Mouse (Mus musculus): ENCODE measurements around the gene Ryr1. TPM values are rescaled to one million over a fixed set of nuclear protein-coding genes. Genes with fewer than 3 reads are reported as not detected.

The Ryr1 gene
- polyA plus RNA-seq, 1 experiment from 2014 or later: 0.09 TPM

- no peaks in the 10 kb centered on the region for H3K9me3 ChIP-seq (replicated peaks)
- peaks cover 9% of the 10 kb centered on the region for H3K27me3 ChIP-seq
- WGBS: 27% methylated on average over 38 of the region's 38 CpGs
- no peak overlapping the region for H3K9ac ChIP-seq
- H3K4me2 ChIP-seq: peak overlapping the region; percentile 52
- ATAC-seq (replicated peaks; ENCODE audit: insufficient number of reproducible peaks, insufficient read depth, low FRiP score, low read depth): no peak; the same call in none of the 2 replicates
- H3K36me3 ChIP-seq: no peaks in the 10 kb centered on the region
- no peak overlapping the region for H3K27ac ChIP-seq
- peaks cover 7% of the 10 kb centered on the region; the same call in 1 of the 2 replicates for H3K4me1 ChIP-seq (replicated peaks)
- peak overlapping the region; percentile 9 for H3K4me3 ChIP-seq
Measured at GRCm38 (mm10) chr7:29108992-29109955, 15.7 kb downstream of the Ryr1 start.

DNA sequence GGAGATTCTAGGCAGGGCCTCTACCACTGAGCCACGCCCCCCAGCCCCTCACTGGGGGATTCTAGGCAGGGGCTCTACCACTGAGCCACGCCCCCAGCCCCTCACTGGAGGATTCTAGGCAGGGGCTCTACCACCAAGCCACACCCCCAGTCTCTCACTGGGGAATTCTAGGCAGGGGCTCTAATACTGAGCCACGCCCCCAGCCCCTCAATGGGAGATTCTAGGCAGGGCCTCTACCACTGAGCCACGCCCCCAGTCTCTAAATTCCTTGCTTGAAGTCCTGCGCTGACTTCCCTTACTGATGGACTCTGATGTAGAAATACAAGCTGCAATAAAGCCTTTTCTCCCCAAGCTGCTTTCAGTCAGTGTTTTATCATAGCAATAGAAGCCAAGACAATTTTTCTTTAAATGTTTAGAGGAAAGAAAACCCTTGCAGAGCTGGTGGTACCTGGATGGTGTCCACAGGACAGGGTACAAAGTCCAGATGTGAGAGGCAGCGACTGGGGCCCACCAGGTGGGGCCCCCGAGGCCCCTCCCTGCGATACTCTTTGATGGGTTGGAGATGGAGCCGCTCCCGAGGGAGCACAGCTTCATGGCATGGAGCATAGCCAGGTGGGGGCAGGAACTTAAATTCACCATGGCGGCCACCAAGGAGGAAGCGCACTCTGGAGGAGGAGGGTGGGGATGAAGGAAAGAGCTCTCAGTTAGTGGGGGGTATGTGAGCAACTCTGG lies 23.5 kb downstream of the Ryr1 start:
- H3K9ac ChIP-seq: no peak overlapping the region
- WGBS: 84% methylated on average over 12 of the region's 12 CpGs
- H3K4me2 ChIP-seq: no peak overlapping the region
- ATAC-seq (replicated peaks; ENCODE audit: insufficient number of reproducible peaks, insufficient read depth, low FRiP score, low read depth): no peak
- H3K4me1 ChIP-seq (replicated peaks): no peaks in the 10 kb centered on the region
- no peaks in the 10 kb centered on the region for H3K9me3 ChIP-seq (replicated peaks)
- no peaks in the 10 kb centered on the region for H3K36me3 ChIP-seq
- no peak overlapping the region for H3K27ac ChIP-seq
- 0 out of 2 replicates have a peak, but pooled peaks cover 2% of the 10 kb centered on the region for H3K27me3 ChIP-seq
- no peak overlapping the region for H3K4me3 ChIP-seq

- no peak overlapping the region for H3K4me2 ChIP-seq
- 82% methylated on average over 16 of the region's 16 CpGs for WGBS
- no peak overlapping the region for H3K27ac ChIP-seq
- H3K4me1 ChIP-seq (replicated peaks): no peaks in the 10 kb centered on the region
- H3K9ac ChIP-seq: no peak overlapping the region
- no peak overlapping the region for H3K4me3 ChIP-seq
- no peaks in the 10 kb centered on the region for H3K27me3 ChIP-seq
- no peak for ATAC-seq (replicated peaks; ENCODE audit: insufficient number of reproducible peaks, insufficient read depth, low FRiP score, low read depth)
- H3K9me3 ChIP-seq (replicated peaks): no peaks in the 10 kb centered on the region
- H3K36me3 ChIP-seq: no peaks in the 10 kb centered on the region
Measured at GRCm38 (mm10) chr7:29097131-29097530, 27.8 kb downstream of the Ryr1 start.

DNA sequence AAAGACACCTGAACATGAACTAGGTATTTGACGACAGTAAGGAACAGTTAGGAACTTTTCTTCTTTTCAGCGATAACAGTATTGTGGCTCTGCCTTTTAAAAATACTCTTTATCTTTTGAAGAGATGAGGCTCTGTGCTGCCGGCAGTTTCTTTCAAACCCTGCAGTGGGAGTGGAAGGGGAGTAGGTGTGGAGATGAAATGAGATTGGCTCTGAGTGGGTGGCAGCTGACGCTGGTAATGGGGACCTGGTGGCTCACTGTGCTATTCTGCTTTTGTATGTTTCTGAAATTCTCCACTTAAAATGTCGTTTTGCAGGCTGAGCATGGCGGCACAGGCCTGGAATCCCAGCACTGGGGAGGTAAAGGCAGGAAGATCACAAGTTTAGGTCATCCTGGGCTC lies 36.2 kb downstream of the Ryr1 start:
- ATAC-seq (replicated peaks; ENCODE audit: insufficient number of reproducible peaks, insufficient read depth, low FRiP score, low read depth): no peak
- Histone ChIP-seq H3K4me3 (no peak overlapping the region), H3K9me3 (replicated peaks) (no peaks in the 10 kb centered on the region), H3K36me3 (no peaks in the 10 kb centered on the region), H3K27me3 (peaks cover 30% of the 10 kb centered on the region), H3K4me2 (no peak overlapping the region), H3K9ac (no peak overlapping the region), H3K4me1 (replicated peaks) (no peaks in the 10 kb centered on the region), H3K27ac (no peak overlapping the region)
- 49% methylated on average over 6 of the region's 6 CpGs for WGBS

GRCm38 (mm10) chr7:29086902-29087301 lies 38.1 kb downstream of the Ryr1 start:
- no peak overlapping the region for H3K27ac ChIP-seq
- H3K4me1 ChIP-seq (replicated peaks): no peaks in the 10 kb centered on the region
- H3K27me3 ChIP-seq: peaks cover 36% of the 10 kb centered on the region
- H3K9me3 ChIP-seq (replicated peaks): no peaks in the 10 kb centered on the region
- no peaks in the 10 kb centered on the region for H3K36me3 ChIP-seq
- H3K9ac ChIP-seq: no peak overlapping the region
- H3K4me2 ChIP-seq: no peak overlapping the region
- H3K4me3 ChIP-seq: no peak overlapping the region
- 77% methylated on average over 10 of the region's 10 CpGs for WGBS
- ATAC-seq (replicated peaks; ENCODE audit: insufficient number of reproducible peaks, insufficient read depth, low FRiP score, low read depth): no peak

DNA sequence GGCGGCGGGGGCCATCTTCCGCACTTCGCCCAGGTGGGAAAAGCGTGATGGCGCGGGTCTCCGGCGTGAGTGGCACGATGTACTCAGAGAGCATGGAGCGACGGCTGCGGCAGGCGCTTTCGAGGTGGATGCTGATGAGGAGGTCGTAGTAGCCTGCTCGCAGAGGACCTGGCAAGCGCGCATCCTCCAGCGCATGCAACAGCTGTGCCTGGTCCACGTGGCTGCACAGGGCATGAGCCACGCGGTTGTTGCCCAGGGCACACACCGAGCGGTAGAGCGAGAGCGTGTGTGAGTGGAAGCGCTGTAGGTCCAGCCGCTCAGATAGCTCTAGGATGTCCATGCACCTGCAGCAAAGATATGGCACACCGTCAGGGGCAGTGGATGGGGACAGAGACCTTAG lies 39.0 kb downstream of the Ryr1 start:
- Histone ChIP-seq H3K27me3 (peaks cover 36% of the 10 kb centered on the region), H3K9me3 (replicated peaks) (no peaks in the 10 kb centered on the region), H3K36me3 (no peaks in the 10 kb centered on the region), H3K9ac (no peak overlapping the region), H3K4me1 (replicated peaks) (no peaks in the 10 kb centered on the region), H3K27ac (no peak overlapping the region), H3K4me3 (no peak overlapping the region), H3K4me2 (no peak overlapping the region)
- WGBS: 75% methylated on average over 30 of the region's 30 CpGs
- no peak for ATAC-seq (replicated peaks; ENCODE audit: insufficient number of reproducible peaks, insufficient read depth, low FRiP score, low read depth)

DNA sequence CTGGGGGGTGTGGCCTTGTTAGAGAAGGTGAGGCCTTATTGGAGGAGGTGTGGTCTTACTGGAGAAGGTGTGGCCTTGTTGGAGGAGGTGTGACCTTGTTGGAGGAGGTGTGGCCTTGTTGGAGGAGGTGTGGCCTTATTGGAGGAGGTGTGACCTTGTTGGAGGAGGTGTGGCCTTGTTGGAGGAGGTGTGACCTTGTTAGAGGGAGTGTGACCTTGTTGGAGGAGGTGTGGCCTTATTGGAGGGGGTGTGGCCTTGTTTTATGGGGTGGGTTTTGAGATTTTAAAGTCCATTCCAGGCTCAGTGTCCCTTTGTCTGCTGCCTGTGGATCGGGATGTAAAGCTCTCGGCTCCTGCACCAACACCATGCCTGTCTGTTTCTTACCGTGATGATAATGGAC lies 40.6 kb downstream of the Ryr1 start:
- H3K4me2 ChIP-seq: no peak overlapping the region
- H3K9me3 ChIP-seq (replicated peaks): no peaks in the 10 kb centered on the region
- no peak overlapping the region for H3K4me3 ChIP-seq
- H3K27me3 ChIP-seq: peaks cover 39% of the 10 kb centered on the region
- H3K36me3 ChIP-seq: no peaks in the 10 kb centered on the region
- no peaks in the 10 kb centered on the region for H3K4me1 ChIP-seq (replicated peaks)
- no peak overlapping the region for H3K9ac ChIP-seq
- no peak overlapping the region for H3K27ac ChIP-seq
- WGBS: 75% methylated on average over 3 of the region's 3 CpGs
- ATAC-seq (replicated peaks; ENCODE audit: insufficient number of reproducible peaks, insufficient read depth, low FRiP score, low read depth): no peak

- H3K4me1 ChIP-seq (replicated peaks): no peaks in the 10 kb centered on the region
- WGBS: 67% methylated on average over 12 of the region's 12 CpGs
- no peak overlapping the region for H3K4me3 ChIP-seq
- ATAC-seq (replicated peaks; ENCODE audit: insufficient number of reproducible peaks, insufficient read depth, low FRiP score, low read depth): no peak
- no peak overlapping the region for H3K4me2 ChIP-seq
- no peak overlapping the region for H3K9ac ChIP-seq
- H3K27ac ChIP-seq: no peak overlapping the region
- no peaks in the 10 kb centered on the region for H3K9me3 ChIP-seq (replicated peaks)
- H3K36me3 ChIP-seq: no peaks in the 10 kb centered on the region
- peaks cover 9% of the 10 kb centered on the region; the same call in 1 of the 2 replicates for H3K27me3 ChIP-seq
Measured at GRCm38 (mm10) chr7:29079419-29079950, 45.5 kb downstream of the Ryr1 start.

DNA sequence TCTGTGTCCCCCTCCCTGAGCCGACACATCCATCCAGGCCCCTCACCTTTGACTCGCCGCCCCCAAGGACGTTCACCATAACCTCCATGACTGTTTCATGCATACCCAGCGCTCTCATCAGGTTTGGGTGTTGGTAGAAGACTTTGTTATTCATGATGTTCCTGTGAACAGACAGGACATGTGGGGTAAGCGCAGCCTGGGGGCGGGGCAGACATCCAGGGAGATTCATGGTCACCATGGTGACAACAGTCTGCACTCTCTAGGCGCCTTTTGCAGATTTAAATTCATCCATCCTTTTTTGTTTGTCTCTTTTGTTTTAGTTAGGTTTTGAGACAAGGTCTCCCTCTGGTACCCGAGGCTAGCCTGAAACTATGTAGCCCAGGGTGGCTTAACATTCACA lies 48.0 kb downstream of the Ryr1 start:
- ATAC-seq (replicated peaks; ENCODE audit: insufficient number of reproducible peaks, insufficient read depth, low FRiP score, low read depth): no peak
- Histone ChIP-seq H3K4me2 (no peak overlapping the region), H3K9ac (no peak overlapping the region), H3K4me3 (no peak overlapping the region), H3K27me3 (peaks cover 18% of the 10 kb centered on the region), H3K4me1 (replicated peaks) (no peaks in the 10 kb centered on the region), H3K36me3 (no peaks in the 10 kb centered on the region), H3K9me3 (replicated peaks) (no peaks in the 10 kb centered on the region), H3K27ac (no peak overlapping the region)
- WGBS: 62% methylated on average over 9 of the region's 9 CpGs

DNA sequence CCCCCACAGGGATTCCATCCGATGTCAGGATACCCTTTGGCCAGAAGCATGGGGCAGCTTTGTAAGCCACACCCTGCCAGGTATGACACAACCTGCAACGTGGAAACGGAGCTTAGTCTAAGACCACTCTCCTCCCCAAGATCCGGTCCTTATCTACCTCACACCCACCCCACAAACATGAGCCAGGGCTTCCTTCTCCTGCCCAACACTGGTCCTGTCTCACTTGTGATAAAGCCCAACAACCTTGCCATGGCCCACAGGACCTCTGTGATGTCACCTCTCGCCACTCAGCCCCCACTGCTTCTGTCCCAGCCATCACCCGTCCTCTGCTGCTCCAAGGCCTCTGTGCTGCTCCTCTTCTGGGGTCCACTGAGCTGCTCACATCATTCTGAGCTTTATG lies 49.8 kb downstream of the Ryr1 start:
- no peaks in the 10 kb centered on the region for H3K9me3 ChIP-seq (replicated peaks)
- peaks cover 6% of the 10 kb centered on the region for H3K4me1 ChIP-seq (replicated peaks)
- H3K4me2 ChIP-seq: no peak overlapping the region
- ATAC-seq (replicated peaks; ENCODE audit: insufficient number of reproducible peaks, insufficient read depth, low FRiP score, low read depth): no peak
- H3K27ac ChIP-seq: no peak overlapping the region
- H3K27me3 ChIP-seq: peaks cover 32% of the 10 kb centered on the region
- WGBS: 64% methylated on average over 6 of the region's 6 CpGs
- H3K36me3 ChIP-seq: no peaks in the 10 kb centered on the region
- H3K4me3 ChIP-seq: no peak overlapping the region
- no peak overlapping the region for H3K9ac ChIP-seq

DNA sequence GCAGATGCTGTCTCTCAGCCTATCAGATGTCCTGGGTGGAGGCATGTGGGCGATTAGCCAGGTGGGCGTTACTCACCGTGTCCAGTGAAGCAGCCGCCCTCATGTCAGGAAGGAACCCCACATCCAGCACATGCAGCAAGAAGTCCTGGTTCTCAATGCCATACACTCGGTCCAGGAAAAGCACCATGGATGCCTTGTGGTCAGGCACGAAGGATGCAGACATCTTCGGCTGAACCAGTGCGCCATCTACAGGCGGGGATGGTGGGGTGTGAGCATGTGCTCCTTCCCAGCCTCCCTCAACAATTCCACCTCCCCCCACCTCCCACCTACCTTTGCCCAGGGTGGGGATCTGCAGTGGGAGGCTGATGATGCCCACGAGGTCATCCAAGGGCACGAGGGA lies 52.3 kb downstream of the Ryr1 start:
- peaks cover 6% of the 10 kb centered on the region for H3K4me1 ChIP-seq (replicated peaks)
- no peak for ATAC-seq (replicated peaks; ENCODE audit: insufficient number of reproducible peaks, insufficient read depth, low FRiP score, low read depth)
- no peak overlapping the region for H3K9ac ChIP-seq
- peaks cover 51% of the 10 kb centered on the region for H3K27me3 ChIP-seq
- H3K36me3 ChIP-seq: no peaks in the 10 kb centered on the region
- H3K4me3 ChIP-seq: no peak overlapping the region
- WGBS: 35% methylated on average over 11 of the region's 11 CpGs
- H3K27ac ChIP-seq: no peak overlapping the region
- no peaks in the 10 kb centered on the region for H3K9me3 ChIP-seq (replicated peaks)
- H3K4me2 ChIP-seq: no peak overlapping the region

Data from heart, embryonic 15.5 days (tissue).